Mouse (Mus musculus): ENCODE measurements around the gene Rtp3. TPM values are rescaled to one million over a fixed set of nuclear protein-coding genes. Genes with fewer than 3 reads are reported as not detected.

Gene Rtp3
- polyA plus RNA-seq, 1 experiment from 2014 or later, result not detected

GRCm38 (mm10) chr9:110961386-110961785 is 29.0 kb downstream of the Rtp3 start:
- Histone ChIP-seq H3K36me3 (ENCODE audit: control insufficient read depth, insufficient read depth) (no peaks in the 10 kb centered on the region), H3K4me3 (replicated peaks; ENCODE audit: low read length) (no peak overlapping the region), H3K9me3 (ENCODE audit: control insufficient read depth, low read length) (no peaks in the 10 kb centered on the region), H3K9ac (replicated peaks; ENCODE audit: low read depth, low read length) (no peak overlapping the region), H3K27ac (ENCODE audit: low read length) (no peak overlapping the region), H3K4me2 (ENCODE audit: low read length) (no peak overlapping the region), H3K4me1 (replicated peaks; ENCODE audit: control insufficient read depth, insufficient read depth, low read length) (no peaks in the 10 kb centered on the region), H3K27me3 (replicated peaks; ENCODE audit: control insufficient read depth, insufficient read depth, low read length) (no peaks in the 10 kb centered on the region)
- ATAC-seq, result no peak
- 96% methylated on average over 8 of the region's 8 CpGs for WGBS

GRCm38 (mm10) chr9:110960230-110961149 is 29.9 kb downstream of the Rtp3 start:
- H3K9ac ChIP-seq (replicated peaks; ENCODE audit: low read depth, low read length), result no peak overlapping the region
- WGBS, result 88% methylated on average over 13 of the region's 13 CpGs
- no peaks in the 10 kb centered on the region for H3K36me3 ChIP-seq (ENCODE audit: control insufficient read depth, insufficient read depth)
- no peaks in the 10 kb centered on the region for H3K4me1 ChIP-seq (replicated peaks; ENCODE audit: control insufficient read depth, insufficient read depth, low read length)
- H3K27ac ChIP-seq (ENCODE audit: low read length), result no peak overlapping the region
- H3K4me3 ChIP-seq (replicated peaks; ENCODE audit: low read length), result no peak overlapping the region
- no peaks in the 10 kb centered on the region for H3K27me3 ChIP-seq (replicated peaks; ENCODE audit: control insufficient read depth, insufficient read depth, low read length)
- no peak overlapping the region for H3K4me2 ChIP-seq (ENCODE audit: low read length)
- no peak for ATAC-seq
- H3K9me3 ChIP-seq (ENCODE audit: control insufficient read depth, low read length), result no peaks in the 10 kb centered on the region

GRCm38 (mm10) chr9:110959669-110960068 is 30.7 kb downstream of the Rtp3 start:
- Histone ChIP-seq H3K27ac (ENCODE audit: low read length) (no peak overlapping the region), H3K4me2 (ENCODE audit: low read length) (no peak overlapping the region), H3K36me3 (ENCODE audit: control insufficient read depth, insufficient read depth) (no peaks in the 10 kb centered on the region), H3K9ac (replicated peaks; ENCODE audit: low read depth, low read length) (no peak overlapping the region), H3K27me3 (replicated peaks; ENCODE audit: control insufficient read depth, insufficient read depth, low read length) (peaks cover 4% of the 10 kb centered on the region; the same call in 1 of the 2 replicates), H3K4me1 (replicated peaks; ENCODE audit: control insufficient read depth, insufficient read depth, low read length) (no peaks in the 10 kb centered on the region), H3K9me3 (ENCODE audit: control insufficient read depth, low read length) (no peaks in the 10 kb centered on the region), H3K4me3 (replicated peaks; ENCODE audit: low read length) (no peak overlapping the region)
- WGBS, result 89% methylated on average over 5 of the region's 5 CpGs
- ATAC-seq, result no peak

GRCm38 (mm10) chr9:110955962-110956361 is 34.4 kb downstream of the Rtp3 start:
- no peak for ATAC-seq
- H3K4me2 ChIP-seq (ENCODE audit: low read length), result no peak overlapping the region
- H3K27me3 ChIP-seq (replicated peaks; ENCODE audit: control insufficient read depth, insufficient read depth, low read length), result peaks cover 7% of the 10 kb centered on the region; the same call in 1 of the 2 replicates
- WGBS, result 89% methylated on average over 6 of the region's 6 CpGs
- H3K4me3 ChIP-seq (replicated peaks; ENCODE audit: low read length), result no peak overlapping the region
- no peaks in the 10 kb centered on the region for H3K36me3 ChIP-seq (ENCODE audit: control insufficient read depth, insufficient read depth)
- no peaks in the 10 kb centered on the region for H3K4me1 ChIP-seq (replicated peaks; ENCODE audit: control insufficient read depth, insufficient read depth, low read length)
- H3K9me3 ChIP-seq (ENCODE audit: control insufficient read depth, low read length), result no peaks in the 10 kb centered on the region
- no peak overlapping the region for H3K27ac ChIP-seq (ENCODE audit: low read length)
- H3K9ac ChIP-seq (replicated peaks; ENCODE audit: low read depth, low read length), result no peak overlapping the region

GRCm38 (mm10) chr9:110954681-110955445 is 35.5 kb downstream of the Rtp3 start:
- no peak for ATAC-seq
- no peak overlapping the region for H3K4me2 ChIP-seq (ENCODE audit: low read length)
- 46% methylated on average over 2 of the region's 2 CpGs for WGBS
- no peaks in the 10 kb centered on the region for H3K4me1 ChIP-seq (replicated peaks; ENCODE audit: control insufficient read depth, insufficient read depth, low read length)
- H3K4me3 ChIP-seq (replicated peaks; ENCODE audit: low read length), result no peak overlapping the region; the same call in 1 of the 2 replicates
- no peaks in the 10 kb centered on the region for H3K36me3 ChIP-seq (ENCODE audit: control insufficient read depth, insufficient read depth)
- H3K27me3 ChIP-seq (replicated peaks; ENCODE audit: control insufficient read depth, insufficient read depth, low read length), result peaks cover 7% of the 10 kb centered on the region; the same call in 1 of the 2 replicates
- H3K9me3 ChIP-seq (ENCODE audit: control insufficient read depth, low read length), result no peaks in the 10 kb centered on the region
- H3K9ac ChIP-seq (replicated peaks; ENCODE audit: low read depth, low read length), result no peak overlapping the region
- H3K27ac ChIP-seq (ENCODE audit: low read length), result no peak overlapping the region

- Histone ChIP-seq H3K9ac (replicated peaks; ENCODE audit: low read depth, low read length) (peak overlapping the region; percentile 67), H3K4me2 (ENCODE audit: low read length) (peak overlapping the region; percentile 93), H3K27me3 (replicated peaks; ENCODE audit: control insufficient read depth, insufficient read depth, low read length) (peaks cover 7% of the 10 kb centered on the region; the same call in 1 of the 2 replicates), H3K9me3 (ENCODE audit: control insufficient read depth, low read length) (no peaks in the 10 kb centered on the region), H3K27ac (ENCODE audit: low read length) (peak overlapping the region; percentile 24; the same call in 1 of the 2 replicates), H3K36me3 (ENCODE audit: control insufficient read depth, insufficient read depth) (no peaks in the 10 kb centered on the region), H3K4me3 (replicated peaks; ENCODE audit: low read length) (peak overlapping the region; percentile 67), H3K4me1 (replicated peaks; ENCODE audit: control insufficient read depth, insufficient read depth, low read length) (no peaks in the 10 kb centered on the region)
- ATAC-seq, result peak; percentile 94
- WGBS, result under 1% methylated on average over 44 of the region's 44 CpGs
Measured at GRCm38 (mm10) chr9:110953550-110954461, 36.6 kb downstream of the Rtp3 start.

- 41% methylated on average over 5 of the region's 5 CpGs for WGBS
Measured at GRCm38 (mm10) chr9:110952931-110953549, 37.3 kb downstream of the Rtp3 start.

GRCm38 (mm10) chr9:110952398-110952797 is 38.0 kb downstream of the Rtp3 start:
- H3K4me2 ChIP-seq (ENCODE audit: low read length), result no peak overlapping the region
- H3K36me3 ChIP-seq (ENCODE audit: control insufficient read depth, insufficient read depth), result no peaks in the 10 kb centered on the region
- H3K27ac ChIP-seq (ENCODE audit: low read length), result no peak overlapping the region
- H3K4me3 ChIP-seq (replicated peaks; ENCODE audit: low read length), result no peak overlapping the region
- WGBS, result 54% methylated on average over 6 of the region's 6 CpGs
- H3K27me3 ChIP-seq (replicated peaks; ENCODE audit: control insufficient read depth, insufficient read depth, low read length), result peaks cover 7% of the 10 kb centered on the region
- H3K4me1 ChIP-seq (replicated peaks; ENCODE audit: control insufficient read depth, insufficient read depth, low read length), result no peaks in the 10 kb centered on the region
- H3K9ac ChIP-seq (replicated peaks; ENCODE audit: low read depth, low read length), result no peak overlapping the region
- no peak for ATAC-seq
- H3K9me3 ChIP-seq (ENCODE audit: control insufficient read depth, low read length), result no peaks in the 10 kb centered on the region

More at GRCm38 (mm10) chr9:110952931-110953549, 37.3 kb downstream of the Rtp3 start:
- H3K4me1 ChIP-seq (replicated peaks; ENCODE audit: control insufficient read depth, insufficient read depth, low read length), result no peaks in the 10 kb centered on the region
- H3K4me3 ChIP-seq (replicated peaks; ENCODE audit: low read length), result peak overlapping the region; percentile 67
- no peaks in the 10 kb centered on the region for H3K36me3 ChIP-seq (ENCODE audit: control insufficient read depth, insufficient read depth)
- H3K9me3 ChIP-seq (ENCODE audit: control insufficient read depth, low read length), result no peaks in the 10 kb centered on the region
- ATAC-seq, result no peak
- H3K9ac ChIP-seq (replicated peaks; ENCODE audit: low read depth, low read length), result peak overlapping the region; percentile 67
- H3K27ac ChIP-seq (ENCODE audit: low read length), result no peak overlapping the region
- H3K4me2 ChIP-seq (ENCODE audit: low read length), result peak overlapping the region; percentile 93
- peaks cover 7% of the 10 kb centered on the region; the same call in 1 of the 2 replicates for H3K27me3 ChIP-seq (replicated peaks; ENCODE audit: control insufficient read depth, insufficient read depth, low read length)
